18 mouse cellular contexts compared by ENCODE assay signal in genomic region chr8:120998966-120999365, GRCm38 (mm10).
DNase-seq lines count a peak whose midpoint lies in the region; ATAC-seq lines count a peak whose summit lies in the region.
"Had no signal": no experiment of that assay in that cellular context is flagged by ENCODE, and none has a peak within 500 bp of the region (broad histone marks: within the 10 kb centered on the region; RNA-seq: fewer than 3 reads in every experiment).

No protein-coding gene starts in this region.

- H3K4me2 ChIP-seq in kidney, embryonic 14.5 days (replicated peaks; ENCODE audit: low read depth, low read length), result no peak overlapping the region
- H3K4me2 ChIP-seq: forebrain, embryonic 13.5 days; liver, embryonic 11.5 days; midbrain, embryonic 15.5 days had no signal

- no peak overlapping the region for H3K4me3 ChIP-seq in kidney, embryonic 14.5 days (ENCODE audit: low read length)
- H3K4me3 ChIP-seq: embryonic facial prominence, embryonic 10.5 days; forebrain, embryonic 13.5 days; left cerebral cortex, adult 2 months; limb, embryonic 10.5 days; midbrain, embryonic 15.5 days had no signal

- peak; percentile 21 for DNase-seq in adrenal gland, postnatal 14 days
- DNase-seq in adrenal gland, postnatal 4 days (ENCODE audit: low spot score in 2 of 2), result no peak
- peak; percentile 8 for DNase-seq in kidney, adult 18-20 months
- DNase-seq in kidney, postnatal 36 days, result peak; percentile 17 to 34
- peak; percentile 45 for DNase-seq in lung, postnatal 25 days (ENCODE audit: low spot score)
- no peak for DNase-seq in c-Kit-positive CD71-positive TER-119-positive erythroid progenitor cells, embryonic 14.5 days (ENCODE audit: low spot score)
- DNase-seq: adrenal gland, postnatal 10 days; cerebellum, adult 2 months; gastrocnemius, postnatal 25 days; retina, postnatal 1 day had no signal

- no peak overlapping the region for H3K27ac ChIP-seq in kidney, embryonic 14.5 days (ENCODE audit: low read depth, low read length)
- H3K27ac ChIP-seq: embryonic facial prominence, embryonic 10.5 days; forebrain, embryonic 13.5 days; left cerebral cortex, adult 2 months; limb, embryonic 10.5 days; midbrain, embryonic 15.5 days had no signal

- no peaks in the 10 kb centered on the region for H3K36me3 ChIP-seq in kidney, embryonic 14.5 days (ENCODE audit: control insufficient read depth, insufficient read depth, low read length)
- H3K36me3 ChIP-seq: embryonic facial prominence, embryonic 10.5 days; limb, embryonic 10.5 days; midbrain, embryonic 15.5 days had no signal

- peaks cover 35% of the 10 kb centered on the region for H3K27me3 ChIP-seq in kidney, embryonic 14.5 days (ENCODE audit: control insufficient read depth, insufficient read depth, low read length)
- H3K27me3 ChIP-seq: forebrain, embryonic 13.5 days; midbrain, embryonic 15.5 days had no signal

- no peak overlapping the region for H3K9ac ChIP-seq in kidney, embryonic 14.5 days (ENCODE audit: low read depth, low read length)
- H3K9ac ChIP-seq: forebrain, embryonic 13.5 days; midbrain, embryonic 15.5 days had no signal

- H3K4me1 ChIP-seq in kidney, embryonic 14.5 days (ENCODE audit: control insufficient read depth, insufficient read depth, low read length), result peaks cover 7% of the 10 kb centered on the region; the same call in 1 of the 2 replicates
- H3K4me1 ChIP-seq: midbrain, embryonic 15.5 days had no signal

- no peaks in the 10 kb centered on the region for H3K9me3 ChIP-seq in kidney, embryonic 14.5 days (ENCODE audit: control insufficient read depth, low read length)
- H3K9me3 ChIP-seq: embryonic facial prominence, embryonic 10.5 days; forebrain, embryonic 13.5 days; limb, embryonic 10.5 days; midbrain, embryonic 15.5 days had no signal

- 48% methylated on average over 14 of the region's 14 CpGs for WGBS in kidney, embryonic 14.5 days

- no peak for ATAC-seq in kidney, embryonic 14.5 days (ENCODE audit: low FRiP score, low TSS enrichment)
- ATAC-seq in activated CD4-positive, CD25-positive, alpha-beta regulatory T cell, adult 4 months, result no peak
- ATAC-seq: forebrain, embryonic 13.5 days; midbrain, embryonic 15.5 days had no signal

Comparison
In these comparisons a context has a peak if more than half of its experiments do, and no peak if none do; other contexts are left out.
1. DNase-seq: peak in adrenal gland, postnatal 14 days (single experiment), kidney, adult 18-20 months (single experiment), kidney, postnatal 36 days (2 of 2) and lung, postnatal 25 days (single experiment); none in adrenal gland, postnatal 4 days (0 of 2) and c-Kit-positive CD71-positive TER-119-positive erythroid progenitor cells, embryonic 14.5 days (single experiment).